Mouse (Mus musculus) brown adipose tissue, adult 24 weeks (tissue): ENCODE measurements around the gene Wfdc2. TPM values are rescaled to one million over a fixed set of nuclear protein-coding genes. Genes with fewer than 3 reads are reported as not detected.

Experiments used
- H3K27ac ChIP-seq: fragments of 200-500 bp; replicated peaks from 2 replicates; pipeline ENCODE4 v1.5.1; 2012; ENCODE audit warnings: low read depth, mild to moderate bottlenecking, low read length
- H3K4me1 ChIP-seq: fragments of 200-500 bp; 2 replicates; pipeline ENCODE4 v1.6.1; 2012; ENCODE audit warnings: low read length, mixed read lengths; ENCODE audit not compliant: control insufficient read depth, insufficient read depth, insufficient read length
- H3K4me3 ChIP-seq: fragments of 200-500 bp; 2 replicates; pipeline ENCODE4 v1.5.1; 2012; ENCODE audit warnings: low read depth, mild to moderate bottlenecking, low read length, moderate library complexity; ENCODE audit not compliant: insufficient read depth
- polyA plus RNA-seq: library from polyadenylated mRNA; stranded (reverse); fragments of >200 nt; gene quantifications from 2 replicates; pipeline ENCODE4 v1.2.4, GENCODE M21; 2012; ENCODE audit not compliant: missing spikeins, insufficient read depth, insufficient read length

Wfdc2 gene
- polyA plus RNA-seq, result not detected in 2 replicates

GRCm38 (mm10) chr2:164562391-164563188, at the start of gene Wfdc2:
Wfdc2 (plus strand) TSS chr2:164562413.
- Histone ChIP-seq H3K4me1 (0 out of 2 replicates have a peak, but pooled peaks cover 4% of the 10 kb centered on the region), H3K27ac (no peak within 1 kb of the TSS), H3K4me3 (peak within 1 kb of the TSS; percentile 25; the same call in 1 of the 2 replicates)

- Histone ChIP-seq H3K27ac (peak overlapping the region; percentile 56), H3K4me3 (no peak overlapping the region), H3K4me1 (peaks cover 4% of the 10 kb centered on the region; the same call in 1 of the 2 replicates)
These were observed 48.8 kb upstream of the Wfdc2 start for GRCm38 (mm10) chr2:164513389-164513788.

GRCm38 (mm10) chr2:164514916-164515315, 47.3 kb upstream of the Wfdc2 start:
- H3K4me3 ChIP-seq, result no peak overlapping the region
- no peak overlapping the region for H3K27ac ChIP-seq
- H3K4me1 ChIP-seq, result peaks cover 4% of the 10 kb centered on the region; the same call in 1 of the 2 replicates

DNA sequence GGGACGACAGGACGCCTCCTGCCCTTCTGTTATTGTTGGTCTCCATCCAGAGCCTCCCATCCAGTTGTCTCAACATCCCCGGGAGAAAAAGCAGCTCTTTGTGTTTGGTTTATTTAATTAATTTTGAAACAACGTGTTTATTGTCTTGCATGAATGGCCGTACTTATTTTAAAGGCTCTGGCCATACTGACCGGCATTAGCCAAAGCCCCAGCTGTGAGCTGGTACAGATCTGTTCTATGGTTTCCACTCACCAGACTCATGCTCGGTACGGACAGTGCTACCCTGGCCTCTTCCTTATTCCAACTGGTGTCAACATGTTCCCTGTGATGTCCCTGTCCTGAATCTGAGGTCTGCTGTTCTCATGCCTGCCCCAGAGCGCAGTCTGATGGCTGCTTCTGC, 46.3 kb upstream of the Wfdc2 start:
- H3K4me3 ChIP-seq, result no peak overlapping the region
- H3K27ac ChIP-seq, result no peak overlapping the region
- H3K4me1 ChIP-seq, result peaks cover 4% of the 10 kb centered on the region; the same call in 1 of the 2 replicates

- no peak overlapping the region for H3K27ac ChIP-seq
- H3K4me3 ChIP-seq, result no peak overlapping the region
- H3K4me1 ChIP-seq, result peaks cover 4% of the 10 kb centered on the region; the same call in 1 of the 2 replicates
These were observed 45.6 kb upstream of the Wfdc2 start for GRCm38 (mm10) chr2:164516592-164516991.

DNA sequence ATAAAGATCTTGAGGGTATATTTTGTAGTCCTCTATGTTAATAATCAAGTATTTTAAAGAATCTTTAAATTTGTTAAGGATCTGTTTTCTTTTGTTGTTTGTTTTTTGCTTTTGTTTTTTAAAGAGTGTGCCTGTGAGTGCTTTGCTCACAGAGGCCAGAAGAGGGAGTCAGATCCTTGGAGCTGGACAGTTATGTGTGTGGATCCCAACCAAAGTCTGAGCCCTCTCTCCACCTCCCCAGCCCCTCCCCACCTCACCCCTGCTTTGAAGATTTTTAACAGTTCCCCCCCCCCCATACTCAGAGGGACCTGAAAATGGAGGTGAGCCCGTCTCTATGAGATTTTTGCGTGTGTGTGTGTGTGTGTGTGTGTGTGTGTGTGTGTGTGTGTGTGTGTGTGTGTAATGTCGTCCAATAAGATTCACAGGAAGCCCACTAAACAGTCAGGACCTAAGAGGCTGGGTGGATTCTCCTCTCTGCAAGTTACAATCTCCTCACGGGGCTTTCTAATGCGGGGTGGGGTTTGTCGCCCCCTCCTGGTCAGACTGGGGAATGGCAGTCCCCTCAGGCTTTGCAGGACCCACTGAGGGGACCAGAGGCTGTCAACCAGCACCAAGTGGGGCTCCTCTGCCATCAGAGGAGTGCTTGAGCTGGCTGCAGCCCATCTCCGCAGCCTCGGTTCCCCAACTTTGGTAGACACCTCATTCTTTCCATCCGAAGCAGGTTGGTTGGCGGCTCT, 44.6 kb upstream of the Wfdc2 start:
- Histone ChIP-seq H3K4me1 (peaks cover 4% of the 10 kb centered on the region; the same call in 1 of the 2 replicates), H3K4me3 (no peak overlapping the region), H3K27ac (no peak overlapping the region)

GRCm38 (mm10) chr2:164518266-164519170, 43.7 kb upstream of the Wfdc2 start:
- H3K4me3 ChIP-seq, result no peak overlapping the region

GRCm38 (mm10) chr2:164519171-164519526, 43.1 kb upstream of the Wfdc2 start:
- Histone ChIP-seq H3K27ac (no peak overlapping the region), H3K4me1 (peaks cover under 1% of the 10 kb centered on the region; the same call in 1 of the 2 replicates)

More at GRCm38 (mm10) chr2:164518266-164519170, 43.7 kb upstream of the Wfdc2 start:
- H3K4me1 ChIP-seq, result peaks cover 4% of the 10 kb centered on the region; the same call in 1 of the 2 replicates
- H3K27ac ChIP-seq, result no peak overlapping the region

DNA sequence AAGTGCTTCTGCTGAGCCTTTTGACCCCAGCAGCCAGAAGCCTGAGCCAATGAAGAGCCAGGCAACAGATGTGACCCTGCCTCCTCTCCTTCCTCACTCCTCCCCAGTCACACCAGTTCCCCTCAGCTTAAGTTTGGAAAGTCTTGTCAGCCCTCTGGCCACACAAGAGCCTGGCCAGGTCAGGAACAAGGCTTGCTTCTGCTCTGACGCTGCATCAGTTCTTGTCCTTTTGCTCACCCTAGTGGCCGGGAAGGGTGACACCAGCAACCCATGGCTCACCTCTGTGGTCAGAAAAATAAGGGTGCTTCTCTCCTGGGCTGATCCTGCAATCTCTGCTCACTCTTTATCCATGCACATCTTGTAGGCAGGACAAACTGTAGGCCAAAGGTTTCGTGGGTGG, 41.4 kb upstream of the Wfdc2 start:
- Histone ChIP-seq H3K27ac (no peak overlapping the region), H3K4me1 (no peaks in the 10 kb centered on the region), H3K4me3 (no peak overlapping the region)

More at GRCm38 (mm10) chr2:164519171-164519526, 43.1 kb upstream of the Wfdc2 start:
- H3K4me3 ChIP-seq, result no peak overlapping the region

- Histone ChIP-seq H3K4me3 (no peak overlapping the region), H3K4me1 (no peaks in the 10 kb centered on the region), H3K27ac (no peak overlapping the region)
These were observed 40.4 kb upstream of the Wfdc2 start for GRCm38 (mm10) chr2:164521841-164522240.

GRCm38 (mm10) chr2:164522280-164522679, 39.9 kb upstream of the Wfdc2 start:
- no peak overlapping the region for H3K27ac ChIP-seq
- no peak overlapping the region for H3K4me3 ChIP-seq
- no peaks in the 10 kb centered on the region for H3K4me1 ChIP-seq

DNA sequence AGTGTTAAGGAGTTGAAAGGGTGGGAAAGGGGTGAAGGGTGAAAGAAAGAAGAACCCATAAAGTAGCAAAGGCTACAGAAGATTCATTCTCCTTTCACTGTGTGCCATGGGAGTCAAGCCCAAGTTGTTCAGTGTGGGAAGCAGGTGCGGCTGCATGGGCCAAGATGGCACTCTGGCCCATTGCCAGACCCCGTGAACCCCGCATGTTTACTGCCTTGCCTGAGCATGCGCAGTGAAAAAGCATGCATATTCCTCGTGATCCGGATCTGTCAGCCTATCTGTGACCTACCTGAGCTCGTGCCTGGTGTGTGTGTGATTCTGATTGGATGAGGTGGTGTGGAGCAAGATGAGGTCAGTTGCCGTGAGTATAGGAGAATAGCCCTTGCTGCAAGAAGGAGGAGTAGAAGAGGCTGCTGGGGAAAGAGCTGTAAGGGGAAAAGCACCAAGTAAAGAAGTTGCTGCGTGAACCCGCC, 38.9 kb upstream of the Wfdc2 start:
- H3K27ac ChIP-seq, result no peak overlapping the region
- H3K4me1 ChIP-seq, result no peaks in the 10 kb centered on the region

GRCm38 (mm10) chr2:164528557-164528956, 33.7 kb upstream of the Wfdc2 start:
- no peak overlapping the region for H3K4me3 ChIP-seq
- no peaks in the 10 kb centered on the region for H3K4me1 ChIP-seq
- H3K27ac ChIP-seq, result no peak overlapping the region

More for the DNA sequence above, 38.9 kb upstream of the Wfdc2 start:
- H3K4me3 ChIP-seq, result no peak overlapping the region

DNA sequence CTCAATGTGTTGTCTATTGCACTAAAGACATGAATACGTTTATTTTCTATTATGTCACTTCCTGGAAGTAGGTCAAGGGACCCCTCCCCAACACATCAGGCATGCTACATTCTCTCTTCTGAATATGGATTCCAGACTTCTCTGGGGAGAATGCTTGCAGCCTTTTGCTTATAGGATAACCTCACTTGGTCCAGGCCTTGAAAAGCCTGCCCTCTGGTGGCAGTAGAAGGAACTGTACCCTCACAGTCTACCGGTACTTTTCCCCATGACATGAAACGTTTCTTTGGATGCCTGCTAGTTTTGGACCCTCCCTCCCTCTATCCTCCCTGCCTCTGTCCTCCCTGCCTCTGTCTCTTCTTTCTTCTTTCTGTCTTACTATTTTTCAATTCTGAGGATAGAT, 31.0 kb upstream of the Wfdc2 start:
- H3K4me1 ChIP-seq, result no peaks in the 10 kb centered on the region
- H3K27ac ChIP-seq, result no peak overlapping the region
- no peak overlapping the region for H3K4me3 ChIP-seq
